Mouse (Mus musculus) neural tube, embryonic 13.5 days (tissue): ENCODE data around the gene Cox5a. TPM values are rescaled to one million over a fixed set of nuclear protein-coding genes. Genes with fewer than 3 reads are reported as not detected.
A peak's percentile ranks its signal among the peaks of the same experiment; 100 is the strongest.

ENCODE experiments used
- ATAC-seq: fragments of 200-750 bp; cut with Nextera tagmentation; 2 replicates; pipeline ENCODE4 v1.8.0; 2017; ENCODE audit warnings: low read depth, mild to moderate bottlenecking, moderate TSS enrichment, moderate library complexity
- H3K27ac ChIP-seq: fragments of 300-500 bp; sonication (generic); replicated peaks from 2 replicates; pipeline ENCODE4 v1.5.1; 2015; ENCODE audit warnings: moderate library complexity, mild to moderate bottlenecking, inconsistent platforms
- H3K27me3 ChIP-seq: fragments of 300-500 bp; sonication (generic); 2 replicates; pipeline ENCODE4 v1.6.1; 2015; ENCODE audit warnings: mild to moderate bottlenecking, inconsistent platforms
- H3K36me3 ChIP-seq: fragments of 300-500 bp; sonication (generic); 2 replicates; pipeline ENCODE4 v1.6.1; 2015; ENCODE audit warnings: mild to moderate bottlenecking, inconsistent platforms
- H3K4me1 ChIP-seq: fragments of 300-500 bp; sonication (generic); replicated peaks from 2 replicates; pipeline ENCODE4 v1.6.1; 2015; ENCODE audit warnings: inconsistent platforms
- H3K4me2 ChIP-seq: fragments of 300-500 bp; sonication (generic); 2 replicates; pipeline ENCODE4 v1.6.1; 2015; ENCODE audit warnings: inconsistent platforms, mild to moderate bottlenecking, moderate library complexity
- H3K4me3 ChIP-seq: fragments of 300-500 bp; sonication (generic); 2 replicates; pipeline ENCODE4 v1.5.1; 2015; ENCODE audit warnings: mild to moderate bottlenecking, inconsistent platforms
- H3K9ac ChIP-seq: fragments of 300-500 bp; sonication (generic); 2 replicates; pipeline ENCODE4 v1.6.1; 2015; ENCODE audit warnings: moderate library complexity, mild to moderate bottlenecking, inconsistent platforms
- H3K9me3 ChIP-seq: fragments of 300-500 bp; sonication (generic); 2 replicates; pipeline ENCODE4 v1.6.1; 2016; ENCODE audit warnings: inconsistent platforms
- WGBS: fragments of 180-500 bp; shearing (Covaris S2); methylation state at CpG from one replicate; pipeline ENCODE4 v1.1.7; 2015; 5-methylcytosine and 5-hydroxymethylcytosine counted together
- polyA plus RNA-seq: library from polyadenylated mRNA; unstranded; fragments of >200 nt; fragmentation: Nextera tagmentation; extraction: Ambion mirVana; gene quantifications from 2 replicates; pipeline ENCODE4 v1.2.1, GENCODE M21; 2015

The Cox5a gene
- polyA plus RNA-seq, 1 experiment from 2014 or later: 997 TPM

DNA sequence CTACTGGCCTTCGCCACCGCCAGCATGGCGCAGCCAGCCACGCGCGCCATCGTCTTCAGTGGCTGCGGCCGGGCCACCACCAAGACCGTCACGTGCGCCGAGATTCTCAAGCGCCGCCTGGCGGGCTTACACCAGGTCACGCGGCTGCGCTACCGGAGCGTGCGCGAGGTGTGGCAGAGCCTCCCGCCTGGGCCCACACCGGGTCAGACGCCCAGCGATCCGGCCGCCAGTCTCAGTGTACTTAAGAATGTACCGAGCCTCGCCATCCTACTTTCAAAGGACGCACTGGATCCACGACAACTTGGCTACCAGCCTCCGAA lies 16.7 kb upstream of the Cox5a start:
- Histone ChIP-seq H3K36me3 (no peaks in the 10 kb centered on the region), H3K4me1 (peaks cover 73% of the 10 kb centered on the region), H3K27ac (peak overlapping the region; percentile 78; the same call in 1 of the 2 replicates), H3K4me3 (peak overlapping the region; percentile 45), H3K4me2 (peak overlapping the region; percentile 82), H3K9ac (peak overlapping the region; percentile 65), H3K27me3 (peaks cover 67% of the 10 kb centered on the region), H3K9me3 (no peaks in the 10 kb centered on the region)
- peak; percentile 60 for ATAC-seq
- under 1% methylated on average over 33 of the region's 34 CpGs for WGBS

DNA sequence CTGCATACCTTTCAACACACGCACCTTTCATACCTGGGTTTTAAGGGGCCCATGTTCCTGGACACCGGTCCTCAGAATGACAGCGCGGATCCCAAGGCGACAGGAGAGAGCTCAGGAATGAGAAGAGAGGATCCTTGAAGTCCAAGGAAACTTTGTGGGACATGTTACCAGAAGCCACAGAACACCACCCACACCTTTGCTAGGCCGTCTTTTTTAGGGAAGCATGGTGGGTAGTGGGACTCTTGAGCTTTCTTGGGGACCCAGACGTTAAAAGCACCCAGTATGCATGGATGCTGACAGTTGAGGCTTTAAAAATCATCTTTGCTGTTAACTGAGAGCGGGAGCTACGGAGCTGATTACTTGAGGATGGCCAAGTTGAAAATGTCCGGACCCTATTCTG lies 16.2 kb upstream of the Cox5a start:
- no peak for ATAC-seq
- H3K4me2 ChIP-seq: peak overlapping the region; percentile 82
- WGBS: 50% methylated on average over 10 of the region's 10 CpGs
- H3K27me3 ChIP-seq: peaks cover 62% of the 10 kb centered on the region
- peak overlapping the region; percentile 45 for H3K4me3 ChIP-seq
- H3K27ac ChIP-seq: peak overlapping the region; percentile 78
- no peaks in the 10 kb centered on the region for H3K9me3 ChIP-seq
- H3K36me3 ChIP-seq: no peaks in the 10 kb centered on the region
- peak overlapping the region; percentile 65 for H3K9ac ChIP-seq
- peaks cover 68% of the 10 kb centered on the region for H3K4me1 ChIP-seq

DNA sequence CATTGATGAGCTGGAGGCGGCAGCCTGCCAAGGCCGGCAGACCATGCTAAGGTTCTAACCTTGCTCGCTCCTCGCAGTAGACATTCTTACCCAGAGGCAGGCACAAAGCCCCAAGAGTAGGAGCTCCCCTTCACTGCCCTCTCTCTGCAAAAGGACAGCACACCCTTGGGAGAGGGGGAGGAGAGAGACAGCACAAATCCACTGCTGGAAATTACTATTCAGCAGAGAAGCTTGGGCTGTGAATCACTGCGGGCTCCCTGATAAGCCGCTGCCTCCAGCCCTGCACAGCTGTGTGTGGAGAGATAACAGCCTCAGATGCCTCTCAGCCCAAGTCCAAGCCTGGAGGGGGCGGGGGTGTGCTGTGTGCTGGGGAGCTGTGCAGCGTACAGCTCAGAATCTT lies 15.4 kb upstream of the Cox5a start:
- H3K9me3 ChIP-seq: no peaks in the 10 kb centered on the region
- peaks cover 54% of the 10 kb centered on the region for H3K27me3 ChIP-seq
- peak overlapping the region; percentile 82 for H3K4me2 ChIP-seq
- H3K36me3 ChIP-seq: no peaks in the 10 kb centered on the region
- peaks cover 59% of the 10 kb centered on the region for H3K4me1 ChIP-seq
- H3K27ac ChIP-seq: peak overlapping the region; percentile 78
- peak overlapping the region; percentile 65 for H3K9ac ChIP-seq
- H3K4me3 ChIP-seq: peak overlapping the region; percentile 45
- 3% methylated on average over 8 of the region's 8 CpGs for WGBS
- peak; percentile 78 for ATAC-seq

DNA sequence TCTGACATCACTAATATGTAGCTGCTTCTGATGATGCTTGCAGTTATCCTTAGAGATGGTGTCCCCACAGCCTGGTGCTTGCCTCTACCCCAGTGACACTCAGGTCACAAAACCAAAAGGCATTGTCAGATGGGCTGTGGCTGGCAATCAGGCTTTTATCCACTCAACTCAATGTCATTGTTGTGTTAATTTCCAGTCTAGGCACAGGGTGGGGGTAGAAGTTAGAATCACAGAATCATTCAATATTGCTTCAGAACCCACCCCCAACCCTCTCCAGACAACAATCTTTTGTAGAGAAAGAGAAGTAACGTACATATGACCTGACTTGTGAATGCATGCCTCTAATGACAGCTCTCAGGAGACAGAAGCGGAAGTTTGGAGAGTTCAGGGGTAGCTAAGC lies 10.5 kb upstream of the Cox5a start:
- no peaks in the 10 kb centered on the region for H3K36me3 ChIP-seq
- 45% methylated on average over 2 of the region's 2 CpGs for WGBS

DNA sequence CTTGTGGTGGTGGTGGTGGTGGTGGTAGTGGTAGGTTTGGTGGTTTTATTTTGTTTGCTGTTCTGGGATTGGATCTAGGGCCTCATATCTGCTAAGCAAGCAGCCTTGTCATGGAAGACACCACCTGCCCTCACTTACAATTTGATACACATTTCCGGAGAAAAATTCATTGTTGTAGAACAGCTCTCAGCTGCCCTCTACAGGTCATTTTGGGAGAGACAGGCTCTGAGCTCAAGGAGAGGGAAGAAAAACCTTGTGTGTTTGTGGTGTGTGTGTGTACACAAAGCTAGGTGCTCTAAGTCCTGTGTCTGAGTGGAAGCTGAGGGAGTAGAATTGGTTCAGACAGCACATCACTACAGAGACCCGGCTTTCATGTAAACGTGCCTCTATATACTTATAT lies 4.0 kb upstream of the Cox5a start:
- ATAC-seq: no peak
- no peaks in the 10 kb centered on the region for H3K27me3 ChIP-seq
- peaks cover 8% of the 10 kb centered on the region for H3K4me1 ChIP-seq
- no peak overlapping the region for H3K4me2 ChIP-seq
- H3K4me3 ChIP-seq: no peak overlapping the region
- no peak overlapping the region for H3K9ac ChIP-seq
- no peaks in the 10 kb centered on the region for H3K36me3 ChIP-seq
- H3K27ac ChIP-seq: 0 out of 2 replicates have a peak overlapping the region, but pooled peaks have one; percentile 28
- no peaks in the 10 kb centered on the region for H3K9me3 ChIP-seq
- WGBS: 8% methylated on average over 3 of the region's 3 CpGs

More for the DNA sequence above, 10.5 kb upstream of the Cox5a start:
- Histone ChIP-seq H3K9ac (no peak overlapping the region), H3K4me3 (no peak overlapping the region), H3K4me1 (peaks cover 11% of the 10 kb centered on the region), H3K9me3 (no peaks in the 10 kb centered on the region), H3K4me2 (no peak overlapping the region), H3K27me3 (peaks cover 12% of the 10 kb centered on the region; the same call in 1 of the 2 replicates), H3K27ac (no peak overlapping the region)
- ATAC-seq: no peak

DNA sequence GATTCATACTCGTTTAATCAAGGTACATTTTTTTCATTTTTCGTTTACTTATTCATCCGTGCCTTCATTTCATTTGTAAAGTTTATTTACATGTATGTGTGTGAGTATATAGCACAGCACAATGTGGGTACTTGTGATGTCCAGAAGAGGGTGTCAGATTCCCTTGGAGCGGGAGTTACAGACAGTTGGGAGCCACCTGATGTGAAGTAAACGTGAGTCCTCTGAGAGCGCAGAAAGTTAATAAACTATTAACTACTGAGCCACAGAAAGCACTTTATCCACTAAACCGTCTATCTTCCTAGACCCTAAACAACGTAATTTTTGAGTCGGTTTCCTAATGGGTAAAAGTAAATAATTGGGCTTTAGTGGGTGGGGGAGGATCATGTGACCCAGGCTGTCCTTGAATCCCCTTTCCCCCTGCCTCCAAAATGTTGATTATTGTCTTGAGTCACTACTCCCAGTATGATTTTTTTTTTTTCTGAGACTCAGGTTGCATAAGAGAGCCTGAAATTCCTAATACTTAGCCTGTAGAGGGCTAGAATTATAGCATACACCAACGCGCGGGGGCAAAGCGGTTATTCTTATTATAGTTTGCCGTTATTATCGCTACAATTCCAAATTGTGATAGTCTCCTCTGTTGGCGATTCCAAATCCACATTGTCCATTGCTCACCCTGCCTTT lies 559 bp upstream of the Cox5a start:
- H3K36me3 ChIP-seq: no peaks in the 10 kb centered on the region
- 23% methylated on average over 16 of the region's 16 CpGs for WGBS
- H3K9ac ChIP-seq: peak overlapping the region; percentile 97
- peaks cover 38% of the 10 kb centered on the region for H3K4me1 ChIP-seq
- peak overlapping the region; percentile 78 for H3K4me2 ChIP-seq
- peak; percentile 32; the same call in 1 of the 2 replicates for ATAC-seq
- H3K27ac ChIP-seq: peak overlapping the region; percentile 96
- H3K9me3 ChIP-seq: no peaks in the 10 kb centered on the region
- no peaks in the 10 kb centered on the region for H3K27me3 ChIP-seq
- peak overlapping the region; percentile 99 for H3K4me3 ChIP-seq

DNA sequence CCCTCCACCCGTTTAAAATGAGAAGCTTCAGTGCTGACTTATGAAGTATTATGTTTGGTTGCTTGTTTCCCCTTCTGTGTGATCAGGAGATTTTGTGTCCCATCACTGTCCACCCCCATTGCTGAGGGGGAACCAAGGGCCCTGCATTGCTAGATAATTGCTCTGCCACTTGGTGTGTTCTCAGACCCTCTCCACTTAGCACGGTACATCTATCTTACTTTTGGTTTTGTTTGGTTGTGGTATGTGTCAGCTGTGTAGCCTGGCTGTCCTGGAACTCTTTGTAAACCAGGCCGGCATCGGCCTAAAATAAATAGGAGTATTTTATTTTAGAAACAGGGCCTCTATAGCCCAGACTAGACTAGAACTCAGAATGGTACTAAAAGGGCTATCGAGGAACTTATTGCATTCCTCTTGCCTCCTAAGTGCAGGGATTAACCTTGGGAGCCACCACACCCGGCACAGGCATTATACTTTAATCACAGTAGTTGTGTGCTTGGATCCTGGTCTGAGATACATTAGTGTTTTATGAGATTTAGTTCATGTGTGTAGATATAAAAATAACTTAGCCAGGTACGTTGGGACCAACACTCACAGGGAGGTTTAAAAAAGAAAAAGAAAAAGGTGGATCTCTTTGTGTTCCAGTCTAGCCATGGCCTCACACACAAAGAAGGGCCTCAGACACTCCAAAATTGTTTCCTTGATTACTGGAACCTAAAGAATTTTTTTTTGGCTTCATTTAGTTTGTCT lies 1.2 kb downstream of the Cox5a start:
- no peaks in the 10 kb centered on the region for H3K36me3 ChIP-seq
- no peaks in the 10 kb centered on the region for H3K9me3 ChIP-seq
- no peaks in the 10 kb centered on the region for H3K27me3 ChIP-seq
- no peak for ATAC-seq
- WGBS: 38% methylated on average over 7 of the region's 7 CpGs
- H3K4me2 ChIP-seq: peak overlapping the region; percentile 78
- peak overlapping the region; percentile 97 for H3K9ac ChIP-seq
- H3K4me3 ChIP-seq: peak overlapping the region; percentile 99
- H3K27ac ChIP-seq: peak overlapping the region; percentile 96
- H3K4me1 ChIP-seq: peaks cover 41% of the 10 kb centered on the region

DNA sequence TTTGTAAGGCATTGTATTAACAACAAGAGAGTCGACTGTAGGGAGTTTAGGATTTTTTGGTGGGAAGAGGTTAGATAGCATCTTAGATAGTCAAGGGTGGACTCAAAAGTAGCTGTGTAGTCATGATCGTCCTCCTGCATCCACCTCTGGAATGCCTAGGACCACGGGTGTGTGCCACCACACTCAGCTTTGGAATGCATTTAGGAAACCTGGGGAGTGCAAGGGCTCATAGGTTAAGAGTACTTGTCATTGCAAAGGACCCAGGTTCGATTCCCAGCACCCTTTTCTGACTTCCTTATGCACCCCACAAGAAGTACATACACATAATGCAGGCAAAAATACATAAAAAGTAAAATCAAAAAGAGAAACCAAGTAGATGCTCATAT lies 1.8 kb downstream of the Cox5a start:
- Histone ChIP-seq H3K27me3 (no peaks in the 10 kb centered on the region), H3K4me1 (peaks cover 41% of the 10 kb centered on the region), H3K4me2 (peak overlapping the region; percentile 78), H3K27ac (no peak overlapping the region), H3K36me3 (no peaks in the 10 kb centered on the region), H3K9me3 (no peaks in the 10 kb centered on the region), H3K4me3 (peak overlapping the region; percentile 99), H3K9ac (peak overlapping the region; percentile 97)
- WGBS: 87% methylated on average over 4 of the region's 4 CpGs
- no peak for ATAC-seq

DNA sequence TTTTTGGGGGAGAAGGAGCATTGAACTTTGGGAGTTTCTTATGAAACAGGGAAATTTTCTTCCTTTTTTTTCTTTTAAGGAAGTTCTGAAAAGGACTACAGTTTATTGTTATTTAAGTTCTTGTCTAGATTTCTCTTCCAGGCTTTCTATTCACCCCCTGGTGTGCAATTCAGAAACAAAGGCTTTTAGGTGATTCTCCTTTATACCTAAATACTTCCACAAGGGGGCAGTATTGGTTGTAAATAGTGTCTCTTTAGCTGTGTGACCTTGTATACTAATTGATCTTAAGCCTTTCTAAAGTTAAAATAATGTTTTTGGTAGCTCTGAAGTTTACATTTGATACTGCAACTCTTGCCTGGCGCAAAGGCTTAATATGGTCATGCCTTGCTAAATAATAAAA lies 2.7 kb downstream of the Cox5a start:
- no peak overlapping the region for H3K9ac ChIP-seq
- no peaks in the 10 kb centered on the region for H3K27me3 ChIP-seq
- H3K36me3 ChIP-seq: no peaks in the 10 kb centered on the region
- peak overlapping the region; percentile 78 for H3K4me2 ChIP-seq
- no peak overlapping the region for H3K4me3 ChIP-seq
- ATAC-seq: no peak
- 90% methylated on average over 1 of the region's 1 CpGs for WGBS
- H3K27ac ChIP-seq: no peak overlapping the region
- no peaks in the 10 kb centered on the region for H3K9me3 ChIP-seq
- peaks cover 49% of the 10 kb centered on the region for H3K4me1 ChIP-seq

DNA sequence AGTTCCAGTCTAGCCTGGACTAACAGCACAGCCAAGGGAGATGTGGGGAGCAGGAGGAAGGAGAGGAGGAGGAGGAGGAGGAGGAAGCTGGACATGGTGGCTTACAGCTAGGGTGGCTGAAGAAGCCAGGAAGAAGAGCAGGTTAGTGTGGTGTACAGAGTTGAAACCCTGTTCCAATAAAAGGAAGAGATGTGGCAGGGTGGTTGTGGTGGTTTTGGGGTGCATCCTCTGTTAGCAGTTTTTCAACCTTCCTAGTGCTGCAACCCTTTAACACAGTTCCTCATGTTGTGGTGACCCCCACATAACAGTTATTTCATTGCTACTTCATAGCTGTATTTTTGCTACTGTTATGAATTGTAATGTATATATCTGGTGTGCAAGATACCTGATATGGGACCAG lies 3.4 kb downstream of the Cox5a start:
- Histone ChIP-seq H3K4me3 (no peak overlapping the region), H3K9ac (peak overlapping the region; percentile 41; the same call in 1 of the 2 replicates), H3K27ac (no peak overlapping the region), H3K27me3 (no peaks in the 10 kb centered on the region), H3K4me1 (peaks cover 55% of the 10 kb centered on the region), H3K9me3 (no peaks in the 10 kb centered on the region), H3K36me3 (no peaks in the 10 kb centered on the region), H3K4me2 (0 out of 2 replicates have a peak overlapping the region, but pooled peaks have one; percentile 4)
- no peak for ATAC-seq

DNA sequence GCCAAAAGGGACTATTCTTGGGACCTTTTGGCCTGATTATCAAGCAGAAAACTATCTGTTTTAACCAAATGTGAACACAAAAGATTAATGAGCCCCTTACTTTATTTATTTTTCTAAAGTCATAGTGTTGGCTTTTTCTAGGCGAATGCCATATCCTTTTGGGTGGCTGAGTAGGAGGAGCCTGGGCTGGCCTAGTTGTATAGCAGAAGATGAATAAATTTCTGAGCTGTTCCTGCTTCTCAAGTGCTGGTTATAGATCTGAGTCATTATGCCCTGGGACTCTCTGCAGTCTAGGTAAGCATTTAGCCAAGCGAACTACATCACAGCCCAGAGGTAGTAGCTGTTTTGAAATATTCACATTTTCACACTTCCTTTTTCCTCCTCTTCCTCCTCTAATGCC lies 4.4 kb downstream of the Cox5a start:
- Histone ChIP-seq H3K4me1 (peaks cover 53% of the 10 kb centered on the region), H3K27me3 (no peaks in the 10 kb centered on the region), H3K9ac (no peak overlapping the region), H3K27ac (no peak overlapping the region), H3K4me3 (no peak overlapping the region), H3K4me2 (no peak overlapping the region), H3K9me3 (no peaks in the 10 kb centered on the region), H3K36me3 (peaks cover 6% of the 10 kb centered on the region; the same call in 1 of the 2 replicates)
- 85% methylated on average over 2 of the region's 2 CpGs for WGBS
- no peak for ATAC-seq

DNA sequence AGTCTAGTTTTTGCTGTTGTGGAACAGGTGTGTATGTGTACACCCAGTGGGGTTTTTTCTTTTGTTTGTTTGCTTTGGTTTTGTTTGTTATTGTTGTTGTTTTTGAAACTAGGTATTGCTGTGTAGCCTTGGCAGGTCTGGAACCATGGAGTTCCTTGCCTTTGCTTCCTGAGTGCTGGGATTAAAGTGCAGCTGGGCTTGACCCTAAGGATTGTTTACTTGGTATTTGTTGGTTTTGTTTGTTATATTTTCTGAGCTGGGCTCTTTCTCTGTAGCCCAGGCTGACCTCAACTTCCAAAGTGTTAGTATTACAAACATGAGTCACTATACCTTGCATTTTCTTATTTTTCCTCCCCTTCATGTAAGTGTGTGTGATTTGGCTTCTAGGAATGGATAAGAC lies 5.4 kb downstream of the Cox5a start:
- H3K4me1 ChIP-seq: peaks cover 51% of the 10 kb centered on the region
- H3K27me3 ChIP-seq: no peaks in the 10 kb centered on the region
- H3K36me3 ChIP-seq: peaks cover 12% of the 10 kb centered on the region
- no peak overlapping the region for H3K27ac ChIP-seq
- H3K4me2 ChIP-seq: no peak overlapping the region
- no peak overlapping the region for H3K9ac ChIP-seq
- ATAC-seq: no peak
- H3K4me3 ChIP-seq: no peak overlapping the region
- H3K9me3 ChIP-seq: no peaks in the 10 kb centered on the region
